Mouse (Mus musculus) cortical plate, adult 2 months (tissue): ENCODE data around the gene Kank4.

Source experiments
- CTCF ChIP-seq: fragments of 200-500 bp; IDR thresholded peaks from 2 replicates; pipeline ENCODE4 v1.5.1; 2011; ENCODE audit warnings: mild to moderate bottlenecking, control low read depth, low read length; ENCODE audit not compliant: insufficient read depth; ENCODE audit errors: extremely low read depth
- POLR2A ChIP-seq: fragments of 200-500 bp; IDR thresholded peaks from 2 replicates; pipeline ENCODE4 v1.6.1; 2011; ENCODE audit warnings: mild to moderate bottlenecking, low read length, control low read depth; ENCODE audit not compliant: insufficient read depth; ENCODE audit errors: extremely low read depth

- no peak for TF ChIP-seq POLR2A
- TF ChIP-seq CTCF: no peak
Measured at GRCm38 (mm10) chr4:98864546-98864945, 47.2 kb upstream of the Kank4 start.
